Mouse (Mus musculus): ENCODE data around the gene Ccn6.

DNA sequence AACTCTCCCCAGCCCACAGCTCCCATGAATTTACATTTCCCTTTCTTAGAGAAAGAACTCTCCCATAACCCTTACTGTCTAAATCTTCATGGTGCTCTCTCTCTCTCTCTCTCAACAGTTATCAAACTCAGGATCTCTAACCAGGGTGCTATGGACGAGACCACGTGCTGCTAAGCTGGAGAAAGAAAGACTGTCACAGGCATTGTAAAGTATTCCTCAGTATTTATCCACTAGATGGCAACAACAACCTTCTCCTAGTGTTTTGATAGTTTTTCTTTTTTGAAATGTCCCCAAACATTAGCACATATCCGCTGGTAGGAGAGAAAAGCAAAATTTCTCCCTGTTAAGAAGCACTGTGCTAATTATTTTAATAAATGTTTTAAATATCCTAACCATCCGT is 42.2 kb downstream of the Ccn6 start:
- TF ChIP-seq CTCF (IDR thresholded peaks at IDR 0.05) = peak; percentile 46
- TF ChIP-seq POLR2A (IDR thresholded peaks at IDR 0.05; ENCODE audit: insufficient read depth, low read depth, low read length) = no peak
- no peak for TF ChIP-seq EP300 (IDR thresholded peaks at IDR 0.05; ENCODE audit: insufficient read depth, low read depth, low read length)

All from heart, adult 2 months (tissue).